Mouse (Mus musculus): Measurements from ENCODE around the gene S1pr4.

The S1pr4 gene

GRCm38 (mm10) chr10:81493601-81494220 lies 6.2 kb downstream of the S1pr4 start:
- DNase-seq (ENCODE audit: low spot score) = no peak

DNA sequence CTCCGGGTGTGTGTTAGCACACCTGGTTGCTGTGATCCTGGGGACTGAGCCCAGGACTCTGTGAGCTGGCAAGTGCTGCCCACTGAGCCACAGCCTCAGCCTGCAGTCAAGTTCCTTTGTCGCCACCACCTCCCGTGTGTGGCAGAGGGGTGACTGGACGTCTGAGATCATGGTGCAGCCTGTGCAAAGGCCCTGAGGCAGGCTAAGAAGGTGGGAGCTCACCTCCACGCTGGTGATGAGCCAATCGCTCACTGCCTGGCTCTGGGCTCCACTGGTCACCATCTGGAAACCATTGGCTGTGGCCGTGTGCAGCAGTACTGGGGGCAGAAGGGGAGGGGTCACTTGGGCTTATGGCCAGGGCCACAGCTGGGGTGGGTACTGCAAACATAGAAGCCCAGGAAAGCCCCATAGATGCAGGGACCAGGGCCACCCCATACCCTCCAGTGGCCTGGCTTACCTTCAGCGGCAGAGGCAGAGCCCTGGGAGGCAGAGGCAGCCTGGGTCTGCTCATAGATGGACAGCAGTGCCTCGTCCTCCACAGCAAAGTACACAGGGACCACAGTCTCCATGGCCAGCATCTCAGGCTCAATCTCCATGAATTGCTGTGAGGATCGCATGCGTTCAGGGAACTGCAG lies 7.2 kb downstream of the S1pr4 start:
- DNase-seq (ENCODE audit: low spot score) = no peak

GRCm38 (mm10) chr10:81491018-81491417 lies 8.9 kb downstream of the S1pr4 start:
- no peak for DNase-seq (ENCODE audit: low spot score)

DNA sequence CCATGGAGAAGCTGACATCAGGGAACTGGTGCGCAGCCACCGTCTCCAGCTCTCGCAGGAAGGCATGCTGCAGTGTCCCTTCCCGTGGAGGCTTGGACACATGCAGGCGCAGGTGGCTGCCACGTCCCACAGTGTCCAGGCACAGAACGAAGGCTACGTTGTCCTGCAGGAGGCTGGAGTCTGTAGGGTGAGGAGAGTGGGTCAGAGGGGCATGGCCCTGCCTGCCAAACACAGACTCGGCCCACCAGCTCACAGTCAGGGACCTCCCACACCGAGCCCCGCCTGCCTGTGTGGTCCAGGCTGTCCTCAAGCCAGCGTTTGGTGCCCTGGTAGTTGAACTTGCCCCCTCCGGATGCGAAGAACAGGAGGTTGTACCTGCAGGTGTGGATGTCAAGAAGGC lies 10.0 kb downstream of the S1pr4 start:
- DNase-seq (ENCODE audit: low spot score) = no peak

- no peak for DNase-seq (ENCODE audit: low spot score)
Measured at GRCm38 (mm10) chr10:81488081-81488480, 11.9 kb downstream of the S1pr4 start.

DNA sequence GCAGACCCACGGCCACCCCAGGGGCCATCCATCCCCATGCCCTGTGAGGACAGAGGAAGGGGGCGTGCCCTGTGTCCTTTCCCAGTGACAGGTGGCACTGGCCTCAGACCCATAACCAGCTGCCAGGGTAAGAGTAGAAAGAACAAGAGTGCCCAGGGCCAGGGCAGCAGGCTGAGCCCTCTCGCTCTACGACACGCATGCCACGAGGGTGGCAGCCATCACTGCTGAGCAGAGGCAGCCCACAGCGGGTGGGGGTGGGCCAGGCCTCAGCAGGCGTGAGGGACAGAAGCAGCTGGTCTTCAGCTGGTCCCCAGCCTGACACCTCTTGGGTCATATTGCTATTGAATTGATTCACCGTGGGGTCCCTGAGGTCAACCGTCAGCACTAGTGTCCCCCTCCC lies 13.4 kb downstream of the S1pr4 start:
- DNase-seq (ENCODE audit: low spot score) = no peak

DNA sequence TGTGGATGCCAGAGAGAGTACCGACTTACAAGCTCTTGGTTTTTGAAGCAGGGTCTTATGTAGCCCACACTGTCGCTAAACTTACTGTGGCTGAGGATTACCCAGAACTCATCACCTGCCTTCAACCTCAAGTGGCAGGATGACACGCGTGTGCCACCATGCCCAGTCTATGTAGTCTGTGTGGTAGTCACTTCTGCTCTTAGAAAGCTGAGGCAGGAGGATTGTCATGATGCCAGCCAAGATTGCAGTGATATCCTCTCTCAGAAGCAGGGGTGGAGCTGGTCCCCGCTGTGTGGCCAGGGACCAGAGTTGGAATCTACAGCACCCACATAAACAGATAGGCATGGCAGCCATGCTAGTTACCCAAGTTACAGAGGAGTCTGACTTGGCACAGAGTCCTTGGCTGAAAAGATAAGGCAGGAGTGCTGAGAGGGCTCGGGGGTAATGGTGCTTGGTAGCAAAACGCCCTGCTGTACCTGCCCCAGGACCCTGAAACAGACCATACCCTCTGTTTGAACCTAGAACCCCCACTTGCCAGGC lies 14.4 kb downstream of the S1pr4 start:
- DNase-seq (ENCODE audit: low spot score) = no peak

- no peak for DNase-seq (ENCODE audit: low spot score)
Measured at GRCm38 (mm10) chr10:81485060-81485449, 14.9 kb downstream of the S1pr4 start.

GRCm38 (mm10) chr10:81484441-81485059 lies 15.4 kb downstream of the S1pr4 start:
- DNase-seq (ENCODE audit: low spot score) = no peak

GRCm38 (mm10) chr10:81483983-81484382 lies 15.9 kb downstream of the S1pr4 start:
- no peak for DNase-seq (ENCODE audit: low spot score)

- no peak for DNase-seq (ENCODE audit: low spot score)
Measured at GRCm38 (mm10) chr10:81482533-81482889, 17.4 kb downstream of the S1pr4 start, which contains the start of gene Celf5. Celf5 (minus strand) TSS chr10:81482709.

DNA sequence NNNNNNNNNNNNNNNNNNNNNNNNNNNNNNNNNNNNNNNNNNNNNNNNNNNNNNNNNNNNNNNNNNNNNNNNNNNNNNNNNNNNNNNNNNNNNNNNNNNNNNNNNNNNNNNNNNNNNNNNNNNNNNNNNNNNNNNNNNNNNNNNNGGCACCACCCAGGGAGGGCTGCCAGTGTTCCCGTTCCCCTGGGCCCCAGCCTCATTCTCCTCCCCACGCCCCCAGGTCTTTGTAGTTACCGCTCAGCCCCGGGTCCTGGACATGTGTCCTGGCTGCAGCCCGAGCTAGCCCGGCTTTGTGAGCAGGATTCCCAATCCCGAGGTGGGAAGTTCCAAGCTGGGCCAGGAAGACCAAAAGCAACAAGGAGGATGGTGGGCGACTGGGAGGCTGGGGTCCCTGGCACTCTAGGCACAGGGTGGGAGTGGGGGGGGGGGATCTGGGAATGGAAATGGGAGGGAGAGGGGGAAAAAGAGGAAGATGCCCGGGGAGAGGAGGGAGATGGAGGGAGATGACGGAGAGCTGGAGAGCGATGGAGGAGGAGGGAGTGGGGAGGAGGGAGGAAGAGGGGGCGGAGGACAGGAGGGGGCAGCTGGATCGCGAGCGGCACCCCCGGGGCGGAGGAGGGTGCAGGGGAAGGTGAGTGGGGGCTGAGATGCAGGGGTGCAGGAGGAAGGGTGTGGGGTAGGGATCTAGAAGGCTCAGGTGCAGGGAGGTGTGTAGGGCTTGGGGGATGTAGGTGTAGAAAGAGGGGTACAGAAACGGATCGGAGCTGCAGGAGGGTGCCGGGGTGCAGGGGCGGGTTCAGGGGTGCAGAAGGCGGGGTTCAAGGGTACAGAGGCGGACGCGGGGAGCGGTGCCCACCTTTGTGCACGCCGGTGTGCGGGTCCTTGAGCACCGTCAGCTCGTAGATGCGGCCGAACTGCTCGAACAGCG lies 18.1 kb downstream of the S1pr4 start:
- no peak for DNase-seq (ENCODE audit: low spot score)

DNA sequence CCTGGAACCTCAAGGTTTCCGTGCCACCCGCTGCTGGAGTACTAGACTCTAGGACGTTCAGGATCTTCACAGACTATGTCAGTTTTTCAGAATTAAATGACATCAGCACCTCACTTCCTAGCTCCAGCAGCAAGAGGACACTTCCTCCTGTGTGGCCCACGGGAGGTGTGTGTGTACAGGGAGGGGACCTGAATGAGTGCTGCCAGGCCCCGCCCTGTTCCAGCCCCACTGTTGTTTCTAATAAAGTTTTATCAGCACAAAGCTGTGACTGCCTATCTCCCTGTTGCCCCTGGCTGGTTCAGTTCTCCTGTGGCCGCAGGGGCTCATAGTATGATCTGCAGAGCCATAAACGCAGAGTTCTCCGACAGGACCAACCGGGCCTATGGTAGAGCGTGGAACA lies 25.5 kb downstream of the S1pr4 start:
- DNase-seq (ENCODE audit: low spot score) = no peak

- no peak for DNase-seq (ENCODE audit: low spot score)
Measured at GRCm38 (mm10) chr10:81473003-81473451, 26.9 kb downstream of the S1pr4 start.

- no peak for DNase-seq (ENCODE audit: low spot score)
Measured at GRCm38 (mm10) chr10:81472403-81473002, 27.4 kb downstream of the S1pr4 start.

DNA sequence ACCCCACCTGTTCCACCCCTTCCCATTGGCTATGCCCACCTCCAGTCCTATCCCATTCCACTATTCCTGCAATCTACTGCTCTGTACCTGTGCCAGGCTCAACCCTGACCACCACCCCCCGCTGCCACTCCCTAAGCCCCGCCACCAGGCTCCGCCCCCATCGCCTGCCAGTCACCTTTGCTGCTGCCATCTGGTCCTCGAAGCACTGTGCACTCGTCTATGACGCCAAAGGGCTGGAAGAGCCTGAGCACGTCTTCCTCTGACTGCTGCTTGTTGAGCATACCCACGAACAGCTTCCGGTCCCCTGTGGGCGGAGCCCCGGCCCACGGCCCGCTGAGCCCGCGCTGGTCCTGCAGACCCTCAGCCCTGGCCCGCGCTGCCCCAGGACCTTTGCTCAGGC lies 29.5 kb downstream of the S1pr4 start:
- DNase-seq (ENCODE audit: low spot score) = no peak

GRCm38 (mm10) chr10:81469253-81469652 lies 30.7 kb downstream of the S1pr4 start:
- no peak for DNase-seq (ENCODE audit: low spot score)

GRCm38 (mm10) chr10:81467670-81468235 lies 32.2 kb downstream of the S1pr4 start:
- no peak for DNase-seq (ENCODE audit: low spot score)

DNA sequence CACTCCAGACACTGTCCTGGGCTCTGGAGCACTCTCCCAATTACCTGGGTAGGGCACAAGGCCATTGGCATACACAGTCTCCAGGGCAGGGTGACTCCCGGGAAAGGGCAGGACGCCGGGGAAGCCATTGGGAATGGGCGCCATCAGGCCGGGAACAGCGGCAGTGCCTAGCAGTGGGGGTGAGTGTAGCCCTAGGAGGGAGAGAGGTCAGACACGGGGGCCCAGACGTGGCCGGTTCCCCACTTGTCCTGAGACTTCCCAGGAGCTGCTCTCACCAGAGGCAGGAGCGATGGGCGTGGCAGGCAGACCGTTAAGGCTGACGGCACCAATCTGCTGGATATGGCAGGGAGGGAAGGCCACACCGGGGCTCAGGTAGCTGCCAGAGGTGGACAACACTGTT lies 33.1 kb downstream of the S1pr4 start:
- DNase-seq (ENCODE audit: low spot score) = no peak

DNA sequence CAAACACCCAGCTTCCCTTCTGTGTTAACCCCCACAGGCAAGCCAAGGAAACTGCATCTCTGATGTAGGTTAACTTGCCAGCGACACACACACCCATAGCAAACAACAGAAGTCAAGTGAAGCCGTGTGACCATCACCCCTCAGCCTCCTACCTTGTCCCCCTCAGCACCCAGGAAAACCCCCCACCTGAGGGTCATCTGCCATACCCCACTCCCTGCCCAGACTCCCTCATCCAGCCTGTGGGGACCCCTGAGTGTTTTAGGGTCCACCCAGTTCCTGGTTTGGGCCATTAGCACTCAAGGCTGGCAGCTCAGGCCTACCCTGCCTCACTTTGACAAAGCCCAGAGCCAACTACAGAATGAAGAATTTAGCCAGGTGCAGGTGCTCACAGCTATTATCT lies 33.9 kb downstream of the S1pr4 start:
- no peak for DNase-seq (ENCODE audit: low spot score)

DNA sequence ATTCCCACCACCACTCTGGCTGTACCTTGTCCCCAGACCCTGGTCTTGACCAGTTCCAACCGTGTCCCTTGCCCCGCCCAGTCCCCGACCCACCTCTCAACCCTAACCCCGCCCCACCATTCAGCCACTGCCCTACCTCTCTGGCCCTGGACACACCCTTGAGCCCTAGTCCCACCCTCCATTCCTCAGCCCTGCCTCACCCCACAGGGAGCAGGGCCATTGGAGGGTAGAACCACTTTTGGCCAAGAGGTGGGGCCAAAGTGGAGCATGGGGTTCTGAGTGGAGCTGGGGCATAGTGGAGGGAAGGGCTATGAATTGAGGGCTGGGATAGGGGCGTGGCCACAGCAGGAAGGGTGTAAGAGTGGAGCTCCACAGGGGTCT lies 34.7 kb downstream of the S1pr4 start:
- no peak for DNase-seq (ENCODE audit: low spot score)

All from adipocyte (in vitro differentiated cells).